Mouse (Mus musculus) liver, embryonic 14.5 days (tissue): ENCODE data around the gene Cars2. TPM values are rescaled to one million over a fixed set of nuclear protein-coding genes. Genes with fewer than 3 reads are reported as not detected.
"Not testable (repeated sequence)": the region's sequence is repeated elsewhere in the genome, so short reads cannot be mapped to it uniquely, and the experiment has no call there.

Experiments
- ATAC-seq: fragments of 200-750 bp; cut with Nextera tagmentation; 2 replicates; pipeline ENCODE4 v1.8.0; 2017; ENCODE audit warnings: moderate number of reproducible peaks, mild to moderate bottlenecking, moderate library complexity; ENCODE audit not compliant: insufficient read depth
- DNase-seq, 3 experiments: peaks; one replicate each; pipeline ENCODE4 v3.0.0-alpha.2; 2012 to 2013; ENCODE audit warnings: low read depth in 3 of 3, low spot score in 3 of 3
- H3K27ac ChIP-seq: fragments of 300-500 bp; sonication (generic); 2 replicates; pipeline ENCODE4 v1.5.1; 2014; ENCODE audit warnings: moderate library complexity, mild to moderate bottlenecking, control low read depth, inconsistent platforms
- H3K27me3 ChIP-seq: fragments of 300-500 bp; sonication (generic); 2 replicates; pipeline ENCODE4 v1.6.1; 2014; ENCODE audit warnings: mild to moderate bottlenecking, low read length, moderate library complexity; ENCODE audit not compliant: control insufficient read depth, insufficient read depth
- H3K36me3 ChIP-seq: fragments of 300-500 bp; sonication (generic); replicated peaks from 2 replicates; pipeline ENCODE4 v1.6.1; 2014; ENCODE audit warnings: low read depth; ENCODE audit not compliant: control insufficient read depth, insufficient read depth
- H3K4me1 ChIP-seq, 2 experiments: fragments of 200-500 bp in 1 of 2; fragments of 300-500 bp in 1 of 2; sonication (generic) in 1 of 2; replicated peaks; 2 replicates each; pipeline ENCODE4 v1.6.1; 2012 to 2014; ENCODE audit warnings: antibody characterized with exemption in 1 of 2, inconsistent platforms in 1 of 2, low read length in 1 of 2; ENCODE audit not compliant: control insufficient read depth in 2 of 2, insufficient read depth in 2 of 2
- H3K4me2 ChIP-seq: fragments of 300-500 bp; sonication (generic); 2 replicates; pipeline ENCODE4 v1.6.1; 2014; ENCODE audit warnings: low read depth, mild to moderate bottlenecking, control low read depth, moderate library complexity
- H3K4me3 ChIP-seq, 2 experiments: fragments of 200-500 bp in 1 of 2; fragments of 300-500 bp in 1 of 2; sonication (generic) in 1 of 2; 2 replicates each; pipeline ENCODE4 v1.5.1; 2012 to 2014; ENCODE audit warnings: low read depth in 2 of 2, low read length in 2 of 2, mild to moderate bottlenecking in 2 of 2, control low read depth in 1 of 2, inconsistent platforms in 1 of 2, moderate library complexity in 1 of 2; ENCODE audit not compliant: insufficient read depth in 1 of 2
- H3K9ac ChIP-seq: fragments of 300-500 bp; sonication (generic); replicated peaks from 2 replicates; pipeline ENCODE4 v1.6.1; 2014; ENCODE audit warnings: mild to moderate bottlenecking, control low read depth, moderate library complexity
- H3K9me3 ChIP-seq: fragments of 300-500 bp; sonication (generic); 2 replicates; pipeline ENCODE4 v1.6.1; 2016; ENCODE audit warnings: low read length, mixed read lengths; ENCODE audit not compliant: control insufficient read depth
- CTCF ChIP-seq: IDR thresholded peaks from 2 replicates; pipeline ENCODE4 v1.5.1; 2016; ENCODE audit warnings: antibody characterized with exemption, low read depth, control low read depth
- EP300 ChIP-seq: IDR thresholded peaks from 2 replicates; pipeline ENCODE4 v1.6.1; 2016; ENCODE audit warnings: antibody characterized with exemption, low read depth
- WGBS: fragments of 180-500 bp; shearing (Covaris S2); extraction: QIAGEN DNeasy Blood & Tissue Kit; methylation state at CpG from one replicate; pipeline ENCODE4 v1.1.7; 2014; ENCODE audit not compliant: insufficient replicate concordance; 5-methylcytosine and 5-hydroxymethylcytosine counted together
- polyA plus RNA-seq, 2 experiments: library from polyadenylated mRNA; depleted of rRNA in 1 of 2; stranded (reverse) in 1 of 2; unstranded in 1 of 2; fragments of >200 nt; fragmentation: Nextera tagmentation in 1 of 2; extraction: Ambion mirVana in 1 of 2; gene quantifications; 2 replicates each; pipeline versions ENCODE4 v1.2.1 to v1.2.3; 2012 to 2014

Gene Cars2
- polyA plus RNA-seq, 2 experiments: 15.5 to 18.2 TPM

- ATAC-seq (peak; percentile 99), DNase-seq (peak; percentile 82 to 84 (median 83))
- Histone ChIP-seq H3K27ac (peak within 1 kb of the TSS; percentile 14; the same call in 1 of the 2 replicates), H3K9me3 (no peaks in the 10 kb centered on the region), H3K36me3 (no peaks in the 10 kb centered on the region), H3K4me1 (peaks cover 15 to 20% of the 10 kb centered on the region in 2 experiments), H3K9ac (peak within 1 kb of the TSS; percentile 93), H3K4me2 (peak within 1 kb of the TSS; percentile 96), H3K27me3 (no peaks in the 10 kb centered on the region; the same call in 1 of the 2 replicates), H3K4me3 (peak within 1 kb of the TSS; percentile 82 to 91)
- TF ChIP-seq EP300 (no peak), CTCF (peak; percentile 9; the same call in 1 of the 2 replicates)
- 4% methylated on average over 72 of the region's 73 CpGs for WGBS
Measured at GRCm38 (mm10) chr8:11497017-11497990, 53.3 kb downstream of the Cars2 start, which contains the start of gene Naxd. Gene Naxd, plus strand, starts transcription at chr8:11497506.

GRCm38 (mm10) chr8:11492340-11492739 is 58.2 kb downstream of the Cars2 start:
- H3K9ac ChIP-seq, H3K4me1 ChIP-seq, H3K9me3 ChIP-seq, H3K36me3 ChIP-seq, ATAC-seq, H3K4me2 ChIP-seq, H3K27ac ChIP-seq, DNase-seq, H3K27me3 ChIP-seq, H3K4me3 ChIP-seq: not testable (repeated sequence)
- whole genome bisulfite sequencing: 70% methylated on average over 2 of the region's 2 CpGs

- no peak overlapping the region for H3K4me3 ChIP-seq
- ATAC-seq: no peak
- no peak for DNase-seq
- no peaks in the 10 kb centered on the region for H3K4me1 ChIP-seq
- peaks cover 2% of the 10 kb centered on the region; the same call in 1 of the 2 replicates for H3K27me3 ChIP-seq
- H3K36me3 ChIP-seq: no peaks in the 10 kb centered on the region
- H3K4me2 ChIP-seq: no peak overlapping the region
- 47% methylated on average over 4 of the region's 4 CpGs for WGBS
- no peaks in the 10 kb centered on the region for H3K9me3 ChIP-seq
- TF ChIP-seq EP300: no peak
- TF ChIP-seq CTCF: no peak
- H3K27ac ChIP-seq: no peak overlapping the region
- H3K9ac ChIP-seq: no peak overlapping the region
Measured at GRCm38 (mm10) chr8:11487229-11487628, 63.4 kb downstream of the Cars2 start.

GRCm38 (mm10) chr8:11486142-11486541 is 64.4 kb downstream of the Cars2 start:
- no peak overlapping the region for H3K4me2 ChIP-seq
- ATAC-seq (no peak), DNase-seq (peak in 1 of 3 experiments; percentile 30)
- no peak overlapping the region for H3K4me3 ChIP-seq
- no peak overlapping the region for H3K27ac ChIP-seq
- 15% methylated on average over 7 of the region's 7 CpGs for WGBS
- H3K36me3 ChIP-seq: no peaks in the 10 kb centered on the region
- no peaks in the 10 kb centered on the region for H3K9me3 ChIP-seq
- TF ChIP-seq EP300 (no peak), CTCF (peak; percentile 90)
- H3K4me1 ChIP-seq: no peaks in the 10 kb centered on the region
- H3K27me3 ChIP-seq: peaks cover 6% of the 10 kb centered on the region; the same call in 1 of the 2 replicates
- no peak overlapping the region for H3K9ac ChIP-seq

GRCm38 (mm10) chr8:11482537-11482936 is 68.0 kb downstream of the Cars2 start:
- Histone ChIP-seq H3K27ac (no peak overlapping the region), H3K4me2 (no peak overlapping the region), H3K27me3 (peaks cover 40% of the 10 kb centered on the region), H3K4me1 (no peaks in the 10 kb centered on the region), H3K4me3 (no peak overlapping the region), H3K9me3 (no peaks in the 10 kb centered on the region), H3K9ac (no peak overlapping the region), H3K36me3 (no peaks in the 10 kb centered on the region)
- TF ChIP-seq EP300: no peak
- no peak for TF ChIP-seq CTCF
- DNase-seq (no peak), ATAC-seq (no peak)
- WGBS: 54% methylated on average over 3 of the region's 3 CpGs
